Mouse (Mus musculus) hindbrain, embryonic 14.5 days (tissue): ENCODE measurements around the gene Fgl2. TPM values are rescaled to one million over a fixed set of nuclear protein-coding genes. Genes with fewer than 3 reads are reported as not detected.

Source experiments
- ATAC-seq: fragments of 200-750 bp; cut with Nextera tagmentation; 2 replicates; pipeline ENCODE4 v1.8.0; 2017; ENCODE audit warnings: moderate number of reproducible peaks, mild to moderate bottlenecking, moderate TSS enrichment, moderate library complexity; ENCODE audit not compliant: low FRiP score
- DNase-seq: peaks from one replicate; pipeline ENCODE4 v3.0.0-alpha.2; 2015; ENCODE audit warnings: low spot score
- H3K27ac ChIP-seq: fragments of 300-500 bp; sonication (generic); 2 replicates; pipeline ENCODE4 v1.5.1; 2014; ENCODE audit warnings: mild to moderate bottlenecking, moderate library complexity
- H3K27me3 ChIP-seq: fragments of 300-500 bp; sonication (generic); 2 replicates; pipeline ENCODE4 v1.6.1; 2014; ENCODE audit warnings: mild to moderate bottlenecking, low read length, mixed read lengths; ENCODE audit not compliant: control insufficient read depth, insufficient read depth
- H3K36me3 ChIP-seq: fragments of 300-500 bp; sonication (generic); replicated peaks from 2 replicates; pipeline ENCODE4 v1.6.1; 2014; ENCODE audit not compliant: control insufficient read depth, insufficient read depth
- H3K4me1 ChIP-seq: fragments of 300-500 bp; sonication (generic); replicated peaks from 2 replicates; pipeline ENCODE4 v1.6.1; 2014; ENCODE audit warnings: antibody characterized with exemption, low read length, mixed read lengths; ENCODE audit not compliant: control insufficient read depth, insufficient read depth
- H3K4me2 ChIP-seq: fragments of 300-500 bp; sonication (generic); replicated peaks from 2 replicates; pipeline ENCODE4 v1.6.1; 2014; ENCODE audit warnings: mild to moderate bottlenecking, moderate library complexity
- H3K4me3 ChIP-seq: fragments of 300-500 bp; sonication (generic); replicated peaks from 2 replicates; pipeline ENCODE4 v1.5.1; 2014; ENCODE audit warnings: mild to moderate bottlenecking, low read length
- H3K9ac ChIP-seq: fragments of 300-500 bp; sonication (generic); 2 replicates; pipeline ENCODE4 v1.6.1; 2014
- H3K9me3 ChIP-seq: fragments of 300-500 bp; sonication (generic); 2 replicates; pipeline ENCODE4 v1.6.1; 2016; ENCODE audit warnings: low read length; ENCODE audit not compliant: control insufficient read depth
- WGBS: fragments of 180-500 bp; shearing (Covaris S2); extraction: QIAGEN DNeasy Blood & Tissue Kit; methylation state at CpG from one replicate; pipeline ENCODE4 v1.1.7; 2014; 5-methylcytosine and 5-hydroxymethylcytosine counted together
- polyA plus RNA-seq: library from polyadenylated mRNA; unstranded; fragments of >200 nt; fragmentation: Nextera tagmentation; extraction: Ambion mirVana; gene quantifications from 2 replicates; pipeline ENCODE4 v1.2.1, GENCODE M21; 2014

Gene Fgl2
- polyA plus RNA-seq, 1 experiment from 2014 or later: 5.7 TPM

DNA sequence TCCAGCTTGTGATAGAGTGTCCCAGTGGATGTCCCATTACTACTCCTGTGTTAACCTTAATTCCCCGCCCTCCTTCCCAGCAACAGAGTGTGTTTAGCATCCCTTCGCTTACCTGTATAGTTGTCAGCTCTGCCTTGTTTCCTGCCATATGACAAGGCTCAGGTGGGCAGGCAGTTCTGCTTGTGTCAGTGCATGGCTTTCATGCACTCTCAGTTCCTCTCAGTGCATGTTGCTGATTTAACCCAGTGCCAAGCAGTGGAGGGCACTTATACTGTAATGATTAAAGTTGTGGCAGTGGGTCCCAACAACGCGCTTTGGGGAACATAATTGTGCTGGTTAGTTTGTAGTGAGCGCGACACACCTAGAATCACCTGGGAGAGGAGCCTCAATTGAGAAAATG, 54.2 kb downstream of the Fgl2 start:
- Histone ChIP-seq H3K27ac (no peak overlapping the region), H3K4me1 (peaks cover 11% of the 10 kb centered on the region; the same call in 1 of the 2 replicates), H3K4me3 (peak overlapping the region; percentile 86; the same call in 1 of the 2 replicates), H3K9me3 (no peaks in the 10 kb centered on the region), H3K27me3 (no peaks in the 10 kb centered on the region), H3K9ac (no peak overlapping the region), H3K36me3 (no peaks in the 10 kb centered on the region), H3K4me2 (peak overlapping the region; percentile 97; the same call in 1 of the 2 replicates)
- ATAC-seq (no peak), DNase-seq (no peak)
- 95% methylated on average over 6 of the region's 6 CpGs for WGBS

Other genes starting within 250 kb of the Fgl2 start
- gene Gsap, start 186.4 kb upstream of the Fgl2 start, polyA plus RNA-seq: 14.4 and 15.5 TPM in 2 replicates
- 0.95 and 1.4 TPM in 2 replicates for gene Ccdc146, start 52.0 kb downstream of the Fgl2 start, polyA plus RNA-seq
- gene Fam185a, start 52.3 kb downstream of the Fgl2 start, polyA plus RNA-seq: 9.5 and 10.8 TPM in 2 replicates
- gene Lrrc17, start 170.9 kb downstream of the Fgl2 start, polyA plus RNA-seq: 8.3 and 8.6 TPM in 2 replicates